Mouse (Mus musculus) cerebellum, postnatal 10 days (tissue): Measurements from ENCODE around the gene Mab21l1.

Experiments
- DNase-seq, 2 experiments: peaks; one replicate each; pipeline ENCODE4 v3.0.0; 2021; ENCODE audit warnings: mixed read lengths in 2 of 2

Mab21l1 gene

DNA sequence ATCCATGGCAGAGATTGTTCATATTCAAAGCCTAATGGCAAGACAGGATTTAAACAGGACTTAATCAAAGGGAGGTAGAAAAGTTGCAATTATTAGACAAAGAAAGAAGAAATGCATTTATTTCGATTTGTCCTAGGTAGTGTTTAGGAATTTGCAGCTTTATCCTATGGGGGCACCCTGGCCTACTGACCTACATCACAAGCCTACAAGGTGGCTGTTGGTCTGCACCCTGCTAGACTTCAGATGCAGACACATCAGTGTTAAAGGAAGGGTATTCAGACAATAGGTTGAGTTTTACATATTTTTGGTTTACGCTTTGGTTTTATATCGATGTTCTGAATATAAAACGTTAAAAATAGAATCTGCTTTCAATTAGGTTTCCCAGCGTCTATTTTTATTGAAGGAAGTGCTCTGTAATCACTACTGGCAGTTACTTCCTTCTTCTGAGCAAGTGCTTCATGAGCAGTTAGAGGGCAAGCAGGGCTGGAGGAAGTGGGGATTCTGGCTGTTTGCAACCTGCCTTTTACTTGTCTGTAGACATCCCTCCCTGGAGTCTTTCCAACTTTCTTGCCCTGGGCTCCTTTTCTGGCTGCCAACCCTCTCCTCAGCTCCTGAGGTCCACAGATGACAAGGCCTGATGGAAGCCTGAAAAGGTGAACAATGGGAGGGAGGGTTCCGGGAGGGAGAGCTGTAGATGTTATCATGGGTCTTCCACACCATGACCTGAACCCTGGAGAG lies 34.5 kb downstream of the Mab21l1 start:
- DNase-seq: peak; percentile 65

DNA sequence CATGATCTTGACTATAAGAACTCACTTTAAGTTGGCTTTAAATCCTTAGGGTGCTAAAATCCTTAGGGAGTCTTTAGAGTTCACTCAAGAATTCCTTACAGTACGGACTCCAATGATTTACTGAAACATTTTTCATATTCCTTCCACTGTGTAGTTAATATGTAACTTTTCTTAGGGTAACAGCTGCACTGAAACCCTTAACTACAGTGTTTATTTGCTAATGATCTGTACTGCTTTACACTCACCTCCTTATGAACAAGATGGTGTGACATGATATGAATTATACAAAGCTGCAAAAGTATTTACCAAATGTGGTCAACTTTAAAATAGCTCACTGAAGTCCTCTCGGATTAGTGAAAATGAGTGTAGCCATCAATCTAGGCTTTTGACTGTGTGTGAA lies 35.8 kb downstream of the Mab21l1 start:
- no peak for DNase-seq

DNA sequence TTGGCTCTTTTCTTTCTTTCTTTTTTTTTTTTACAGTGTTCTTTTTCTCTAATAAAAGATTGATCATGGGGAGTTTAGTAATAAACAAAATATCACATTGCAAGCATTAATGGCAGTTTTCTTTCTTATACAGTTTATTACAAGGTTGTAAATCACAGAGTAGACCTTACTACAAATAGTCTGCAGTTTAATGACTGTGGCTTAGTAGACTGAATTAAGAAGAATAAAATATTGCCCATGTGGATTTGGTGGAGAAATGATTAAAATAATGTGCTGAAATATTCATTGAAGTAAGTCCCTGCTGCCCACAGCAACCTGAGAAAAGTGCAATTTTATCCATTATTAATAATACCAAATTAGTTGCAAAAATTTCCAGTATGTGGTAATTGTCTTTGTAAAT lies 37.3 kb downstream of the Mab21l1 start:
- no peak for DNase-seq

DNA sequence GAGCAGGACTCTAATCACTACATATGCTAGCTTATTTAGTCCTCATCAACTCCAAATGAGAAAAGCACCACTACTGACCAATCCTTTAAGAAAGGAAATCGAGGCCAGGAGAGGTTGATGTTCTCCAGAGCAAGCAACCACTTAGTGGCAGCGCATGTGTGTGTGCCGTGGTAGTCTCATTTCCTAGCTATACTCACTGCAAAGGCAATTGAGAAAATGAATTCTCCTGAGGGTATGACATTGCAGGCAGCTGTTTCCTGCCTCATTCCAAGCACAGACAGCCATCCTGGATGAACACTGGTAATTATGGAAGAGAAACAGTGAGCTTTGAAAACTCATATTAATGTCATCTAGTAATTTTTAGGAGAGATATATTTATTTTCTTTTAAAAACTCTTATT lies 42.6 kb downstream of the Mab21l1 start:
- DNase-seq: no peak

DNA sequence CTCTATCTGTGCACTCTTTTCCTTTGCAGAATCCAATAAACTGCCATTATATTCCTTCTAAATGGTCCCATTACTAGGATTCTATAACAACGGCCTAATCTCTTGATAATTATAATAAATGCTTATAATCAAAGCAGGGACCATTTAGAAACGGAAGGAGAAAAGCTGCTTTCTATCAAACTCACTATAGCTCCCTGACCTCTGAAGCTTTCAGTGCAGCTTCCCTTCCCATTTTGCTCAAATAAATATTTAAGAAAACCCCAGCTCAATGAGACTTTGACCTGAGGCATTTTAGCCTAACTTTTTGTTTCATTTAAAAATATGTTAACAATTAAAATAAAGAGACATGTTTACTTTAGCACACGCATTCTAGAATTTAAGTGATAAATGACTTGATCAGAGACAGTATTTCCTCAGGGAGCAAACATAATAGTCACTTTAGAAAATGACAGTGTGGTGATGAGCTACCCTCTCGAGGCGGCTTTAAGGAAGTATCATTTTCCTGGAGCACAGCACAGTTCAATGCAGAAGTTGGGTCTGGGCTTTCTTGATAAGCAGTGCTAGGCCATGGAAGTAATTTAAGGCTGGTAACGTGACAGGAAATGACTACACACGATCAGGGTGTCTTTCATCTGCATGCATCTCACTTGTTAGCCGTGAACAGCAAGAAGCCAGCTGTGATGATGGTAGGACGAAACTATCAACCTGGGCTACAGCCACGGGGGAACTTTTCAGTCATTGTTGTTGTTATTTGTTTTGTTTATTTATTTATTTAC lies 46.4 kb downstream of the Mab21l1 start:
- no peak for DNase-seq

DNA sequence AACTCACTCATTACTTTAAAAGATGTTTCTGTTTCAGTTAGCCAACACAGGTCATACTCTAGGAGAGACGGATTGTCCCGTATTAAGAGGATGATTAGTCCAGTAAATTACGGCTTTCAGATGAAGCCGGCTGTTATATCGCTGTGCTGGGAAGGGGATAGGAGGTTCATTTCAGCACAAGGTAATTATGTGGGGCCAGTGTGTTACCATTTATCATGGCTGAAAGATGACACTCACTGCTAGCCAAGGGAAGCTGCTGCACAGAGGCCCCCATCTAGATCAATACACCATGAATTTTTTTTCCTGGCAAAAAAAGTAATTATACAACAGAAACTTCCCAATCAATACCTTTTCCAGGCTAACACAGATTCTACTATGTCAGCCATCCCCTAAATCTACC lies 47.9 kb downstream of the Mab21l1 start:
- no peak for DNase-seq
